ENCODE assay signal across 8 mouse cellular contexts in the genomic region with DNA sequence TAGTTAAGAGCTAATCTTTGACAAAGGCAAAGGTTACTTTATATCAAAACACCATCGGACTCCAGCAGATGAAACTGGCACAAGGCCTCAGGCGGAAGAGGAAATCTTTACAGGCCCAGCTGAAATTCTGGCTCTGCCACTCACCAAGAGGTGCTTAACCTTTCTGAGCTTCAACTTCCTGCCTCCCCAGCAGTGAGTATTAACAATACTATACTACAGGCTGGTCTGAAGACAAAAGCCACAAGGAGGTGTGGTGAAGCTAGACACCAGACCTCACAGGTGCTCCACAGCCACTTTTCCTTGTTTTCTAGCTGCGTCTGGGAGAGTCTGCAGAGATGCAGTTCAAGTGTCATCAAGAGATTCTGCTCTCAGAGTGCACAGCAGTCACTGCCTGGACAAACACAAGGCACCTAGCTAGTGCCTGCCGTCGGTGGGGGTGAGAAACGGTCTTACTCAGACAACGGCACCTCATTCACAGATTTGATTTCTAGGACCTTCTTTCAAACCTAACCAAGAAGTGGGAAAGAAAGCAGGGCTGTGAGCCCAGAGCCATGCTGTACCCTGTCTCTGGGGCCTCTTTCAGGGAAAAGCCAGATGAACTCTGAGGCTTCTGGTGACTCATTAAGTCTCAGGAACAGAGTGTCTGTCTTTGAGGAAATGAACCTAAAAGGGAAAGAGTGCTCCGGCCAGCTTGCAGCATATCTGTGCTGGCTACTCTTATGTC. TPM values are rescaled to one million over a fixed set of nuclear protein-coding genes. Genes with fewer than 3 reads are reported as not detected.
DNase-seq lines count a peak whose midpoint lies in the region; ATAC-seq and TF ChIP-seq lines count a peak whose summit lies in the region.

No protein-coding gene starts in this region.

- no peaks in the 10 kb centered on the region for H3K27me3 ChIP-seq in intestine, embryonic 16.5 days (replicated peaks; ENCODE audit: control insufficient read depth, insufficient read depth, low read length)

- no peaks in the 10 kb centered on the region for H3K9me3 ChIP-seq in intestine, embryonic 16.5 days (ENCODE audit: control insufficient read depth, low read length)

- no peak for DNase-seq in layer of hippocampus, adult 2 months (ENCODE audit: low spot score in 2 of 2)
- no peak for DNase-seq in layer of hippocampus, postnatal 10 days (ENCODE audit: low spot score in 2 of 2)
- peak; percentile 50 to 51 for DNase-seq in lung, postnatal 4 days
- DNase-seq in cerebellum, adult 9-10 months, result no peak
- DNase-seq in right cerebral cortex, postnatal 25 days, result no peak
- DNase-seq in urinary bladder, postnatal 25 days (ENCODE audit: low spot score), result no peak

- peak overlapping the region; percentile 68 for H3K27ac ChIP-seq in layer of hippocampus, adult 2 months
- H3K27ac ChIP-seq in bone marrow, adult 2 months (ENCODE audit: control insufficient read depth, insufficient read depth, low read depth, low read length, poor library complexity), result peak overlapping the region; percentile 54; the same call in 1 of the 2 replicates
- peak overlapping the region; percentile 96 for H3K27ac ChIP-seq in intestine, embryonic 16.5 days (ENCODE audit: low read length)

- peak overlapping the region; percentile 58 for H3K9ac ChIP-seq in intestine, embryonic 16.5 days (ENCODE audit: low read depth, low read length)

- H3K4me3 ChIP-seq in layer of hippocampus, adult 2 months, result no peak overlapping the region
- H3K4me3 ChIP-seq in bone marrow, adult 2 months (replicated peaks; ENCODE audit: control insufficient read depth, low read depth, low read length), result no peak overlapping the region
- no peak overlapping the region for H3K4me3 ChIP-seq in intestine, embryonic 16.5 days (ENCODE audit: low read length)

- ATAC-seq in intestine, embryonic 16.5 days, result peak; percentile 87

- peak overlapping the region; percentile 30; the same call in 1 of the 2 replicates for H3K4me2 ChIP-seq in intestine, embryonic 16.5 days (ENCODE audit: low read depth, low read length)

- no peak for TF ChIP-seq POLR2A in bone marrow, adult 2 months (IDR thresholded peaks at IDR 0.05; ENCODE audit: borderline replicate concordance, control insufficient read depth, low read depth, low read length)

- peaks cover 5% of the 10 kb centered on the region for H3K4me1 ChIP-seq in bone marrow, adult 2 months (ENCODE audit: control insufficient read depth, insufficient read depth, low read length)
- H3K4me1 ChIP-seq in intestine, embryonic 16.5 days (ENCODE audit: control insufficient read depth, insufficient read depth, low read length), result peaks cover 24% of the 10 kb centered on the region

- WGBS in bone marrow, adult 2 months, result 55% methylated on average over 8 of the region's 8 CpGs
- WGBS in intestine, embryonic 16.5 days, result 30% methylated on average over 8 of the region's 8 CpGs

- no peak for TF ChIP-seq CTCF in layer of hippocampus, adult 2 months (conservative IDR thresholded peaks at IDR 0.05)
- TF ChIP-seq CTCF in bone marrow, adult 2 months (IDR thresholded peaks at IDR 0.05; ENCODE audit: control insufficient read depth, insufficient read depth, low read length), result no peak

- no peaks in the 10 kb centered on the region for H3K36me3 ChIP-seq in intestine, embryonic 16.5 days (ENCODE audit: control insufficient read depth, insufficient read depth, low read length)

RNA-seq across cellular contexts. Expression of gene Tbc1d14, which starts 18.8 kb away (rescaled TPM):
- 100 to 1,000 TPM; 101 to 105 TPM for total RNA-seq in layer of hippocampus, adult 2 months (2021)
- total RNA-seq in layer of hippocampus, postnatal 10 days (2021), result 10 to 100 TPM; 90.1 to 92.7 TPM
- 7.5 and 34.7 TPM in 2 replicates for polyA plus RNA-seq in bone marrow, adult 2 months (2011; ENCODE audit: insufficient read depth, insufficient read length, low replicate concordance, missing spikeins)
- polyA plus RNA-seq in intestine, embryonic 16.5 days (2015; fragmentation: Nextera tagmentation; extraction: Ambion mirVana), result 30.7 and 34.0 TPM in 2 replicates

Comparison
In these comparisons a context has a peak if more than half of its experiments do, and no peak if none do; other contexts are left out.
1. DNase-seq: peak in lung, postnatal 4 days (2 of 2); none in layer of hippocampus, adult 2 months (0 of 2), layer of hippocampus, postnatal 10 days (0 of 2), cerebellum, adult 9-10 months (single experiment), right cerebral cortex, postnatal 25 days (single experiment) and urinary bladder, postnatal 25 days (single experiment).
2. Peak in every context shown above with its lines, with median percentiles within 50 percentile points of each other: H3K27ac ChIP-seq.